Mouse (Mus musculus): ENCODE results near the gene Tbc1d2b.

- TF ChIP-seq CTCF (IDR thresholded peaks at IDR 0.05; ENCODE audit: low read depth, low read length) (no peak), TAL1 (conservative IDR thresholded peaks at IDR 0.05; ENCODE audit: low read depth, low read length) (no peak)
These were observed 44.4 kb downstream of the Tbc1d2b start for GRCm38 (mm10) chr9:90226081-90226741.

All from G1E (cell line).